Mouse (Mus musculus) adrenal gland, adult 2 months (tissue): ENCODE data around the gene Gm14308. TPM values are rescaled to one million over a fixed set of nuclear protein-coding genes. Genes with fewer than 3 reads are reported as not detected.
"Not testable (repeated sequence)": the region's sequence is repeated elsewhere in the genome, so short reads cannot be mapped to it uniquely, and the experiment has no call there.

Experiments used
- DNase-seq: peaks from one replicate; pipeline ENCODE4 v3.0.0; 2021
- long read RNA-seq: library from polyadenylated mRNA; stranded (forward); transcript quantifications from one replicate; pipeline ENCODE4 v2.0.0, GENCODE M21; 2021
- polyA plus RNA-seq: library from polyadenylated mRNA; depleted of rRNA; stranded (reverse); fragments of >200 nt; gene quantifications from 2 replicates; pipeline ENCODE4 v1.2.3, GENCODE M21; 2012; rRNA removed
- total RNA-seq, 2 experiments: library from RNA; stranded (reverse); gene quantifications; 2 replicates each; pipeline ENCODE4 v1.2.3; 2021

The Gm14308 gene
- total RNA-seq (1 to 10 TPM; 4.6 to 5.5 TPM), polyA plus RNA-seq (0.29 and 0.52 TPM in 2 replicates)
- long read RNA-seq, partial matches to known transcripts: 0 of 3 reads
- long read RNA-seq, other reads (novel, unspliced or antisense): 1 of 3 reads

GRCm38 (mm10) chr2:176636244-176636643 lies at the start of gene Gm14308:
TSS of gene Gm14308 (minus strand) at chr2:176636344.
- DNase-seq: not testable (repeated sequence)

DNA sequence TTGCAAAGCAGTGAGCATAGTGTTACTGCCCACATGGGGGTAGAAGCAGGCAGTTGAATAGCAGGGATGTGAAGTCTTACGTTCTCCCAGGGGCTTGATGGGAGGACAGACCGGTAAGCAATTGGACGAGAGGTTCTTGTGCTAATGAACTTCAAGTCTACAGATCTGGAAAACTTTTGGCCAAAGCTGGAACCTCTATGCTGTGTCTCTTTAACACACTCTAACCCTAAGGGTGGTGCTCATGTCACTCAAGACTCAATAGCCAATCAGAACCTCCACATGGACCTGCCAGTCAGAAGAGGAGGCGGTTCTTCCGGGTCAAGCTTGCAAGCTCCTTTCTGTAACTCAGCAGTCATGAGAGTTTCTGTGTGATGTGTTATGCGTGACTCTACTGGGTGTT lies 34.1 kb upstream of the Gm14308 start, which contains the start of gene Zfp973:
Gene Zfp973, plus strand, starts transcription at position 301 of the 400 bp plus-strand sequence.
- DNase-seq: not testable (repeated sequence)

Other genes with a start within 250 kb of the Gm14308 start
- 10 to 100 TPM in 1 of 2 experiments, 1 to 10 TPM in 1; 6.9 to 13.6 TPM for gene Gm14435, start 212.8 kb downstream of the Gm14308 start, total RNA-seq
- 0.39 TPM in 1 of 2 replicates, not detected in the other for gene Gm14435, start 212.8 kb downstream of the Gm14308 start, polyA plus RNA-seq
- gene Gm14434, start 149.6 kb downstream of the Gm14308 start, total RNA-seq: not detected
- 1.2 and 1.4 TPM in 2 replicates for gene Gm14434, start 149.6 kb downstream of the Gm14308 start, polyA plus RNA-seq
- not detected for gene Zfp967, start 115.3 kb downstream of the Gm14308 start, total RNA-seq
- not detected in 2 replicates for gene Zfp967, start 115.3 kb downstream of the Gm14308 start, polyA plus RNA-seq
- gene Zfp973, start 34.2 kb upstream of the Gm14308 start, total RNA-seq: 10 to 100 TPM in 1 of 2 experiments, 1 to 10 TPM in 1; 10.0 to 13.3 TPM
- gene Zfp973, start 34.2 kb upstream of the Gm14308 start, polyA plus RNA-seq: 0.30 and 0.64 TPM in 2 replicates
- 10 to 100 TPM; 11.0 to 13.0 TPM for gene Gm14305, start 72.0 kb upstream of the Gm14308 start, total RNA-seq
- gene Gm14305, start 72.0 kb upstream of the Gm14308 start, polyA plus RNA-seq: 0.39 and 0.67 TPM in 2 replicates
- 10 to 100 TPM in 1 of 2 experiments, 1 to 10 TPM in 1; 9.0 to 10.3 TPM for gene Gm14295, start 162.3 kb upstream of the Gm14308 start, total RNA-seq
- gene Gm14295, start 162.3 kb upstream of the Gm14308 start, polyA plus RNA-seq: 0.51 and 0.73 TPM in 2 replicates
- not detected for gene Gm14408, start 194.8 kb upstream of the Gm14308 start, total RNA-seq
- not detected in 2 replicates for gene Gm14408, start 194.8 kb upstream of the Gm14308 start, polyA plus RNA-seq